Mouse (Mus musculus): ENCODE measurements around the gene Hapln3.

Hapln3 gene

GRCm38 (mm10) chr7:79080572-79081399, 50.0 kb downstream of the Hapln3 start:
- in situ Hi-C loops (cut with MboI; ENCODE audit: low sequenced_read_pairs), result loop anchor here (10.0 kb wide), 1 partner anchor 146 kb away; no protein-coding TSS in a partner anchor

DNA sequence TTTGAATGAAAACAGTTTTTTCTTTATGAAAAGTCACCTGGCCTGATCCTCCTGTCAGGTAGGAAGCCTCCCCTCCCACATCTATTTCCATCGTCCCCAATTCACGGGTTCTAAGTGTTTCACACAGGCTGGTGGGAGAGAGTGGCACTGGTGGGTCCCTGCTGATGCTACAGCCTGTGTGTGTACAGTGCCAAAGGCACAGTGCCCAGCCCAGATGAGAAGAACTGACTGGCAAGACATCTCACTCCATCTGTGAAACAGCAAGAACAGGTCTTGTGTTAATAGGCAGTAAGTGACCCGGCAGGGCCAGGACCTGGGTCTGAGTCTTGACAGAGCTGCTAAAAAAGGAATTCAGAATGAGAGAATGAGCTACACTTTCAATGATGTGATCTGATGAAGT, 51.6 kb downstream of the Hapln3 start:
- in situ Hi-C loops (cut with MboI; ENCODE audit: low sequenced_read_pairs), result no loop called here

DNA sequence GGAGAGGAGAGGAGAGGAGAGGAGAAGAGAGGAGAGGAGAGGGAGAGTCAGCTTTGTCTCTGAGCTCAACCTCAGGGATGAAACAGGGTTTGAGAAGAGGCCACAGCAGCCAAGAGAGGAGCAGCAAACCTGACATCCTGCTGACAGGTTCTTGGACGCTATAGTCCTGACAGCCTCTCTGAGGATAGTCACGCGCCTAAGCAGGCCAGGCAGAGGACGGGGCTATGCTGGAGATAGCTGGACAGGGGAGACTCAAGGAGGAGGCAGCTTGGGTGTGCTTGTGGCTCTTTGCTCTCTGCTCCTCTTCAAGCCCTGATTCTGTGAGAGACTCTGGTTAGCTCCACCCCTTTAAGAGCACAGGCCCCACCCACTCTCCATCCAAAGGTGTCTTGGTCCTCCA, 62.6 kb downstream of the Hapln3 start:
- in situ Hi-C loops (cut with MboI; ENCODE audit: low sequenced_read_pairs), result no loop called here

- in situ Hi-C loops (cut with MboI; ENCODE audit: low sequenced_read_pairs), result no loop called here
Measured at GRCm38 (mm10) chr7:79067466-79067865, 63.4 kb downstream of the Hapln3 start.
